Mouse (Mus musculus) hindbrain, embryonic 10.5 days (tissue): ENCODE measurements around the gene Col3a1. TPM values are rescaled to one million over a fixed set of nuclear protein-coding genes. Genes with fewer than 3 reads are reported as not detected.

Experiments used
- DNase-seq: peaks from one replicate; pipeline ENCODE4 v3.0.0-alpha.2; 2017; ENCODE audit warnings: low spot score
- H3K27ac ChIP-seq: fragments of 300-500 bp; sonication (generic); 2 replicates; pipeline ENCODE4 v1.5.1; 2016; ENCODE audit warnings: mild to moderate bottlenecking, moderate library complexity
- H3K27me3 ChIP-seq: fragments of 300-500 bp; sonication (generic); 2 replicates; pipeline ENCODE4 v1.6.1; 2016; ENCODE audit warnings: mild to moderate bottlenecking; ENCODE audit not compliant: poor library complexity, insufficient read depth, severe bottlenecking
- H3K36me3 ChIP-seq: fragments of 300-500 bp; sonication (generic); 2 replicates; pipeline ENCODE4 v1.6.1; 2016; ENCODE audit warnings: mild to moderate bottlenecking, moderate library complexity
- H3K4me1 ChIP-seq: fragments of 300-500 bp; sonication (generic); replicated peaks from 2 replicates; pipeline ENCODE4 v1.6.1; 2016; ENCODE audit warnings: mild to moderate bottlenecking
- H3K4me3 ChIP-seq: fragments of 300-500 bp; sonication (generic); 2 replicates; pipeline ENCODE4 v1.5.1; 2016; ENCODE audit warnings: mild to moderate bottlenecking, moderate library complexity
- H3K9me3 ChIP-seq: fragments of 300-500 bp; sonication (generic); 2 replicates; pipeline ENCODE4 v1.6.1; 2016; ENCODE audit warnings: mild to moderate bottlenecking, moderate library complexity
- WGBS: fragments of 180-500 bp; shearing (Covaris S2); methylation state at CpG from one replicate; pipeline ENCODE4 v1.1.7; 2016; 5-methylcytosine and 5-hydroxymethylcytosine counted together
- polyA plus RNA-seq: library from polyadenylated mRNA; unstranded; fragments of >200 nt; fragmentation: Nextera tagmentation; extraction: Ambion mirVana; gene quantifications from 2 replicates; pipeline ENCODE4 v1.2.1, GENCODE M21; 2016

Gene Col3a1
- 366 and 385 TPM in 2 replicates for polyA plus RNA-seq

DNA sequence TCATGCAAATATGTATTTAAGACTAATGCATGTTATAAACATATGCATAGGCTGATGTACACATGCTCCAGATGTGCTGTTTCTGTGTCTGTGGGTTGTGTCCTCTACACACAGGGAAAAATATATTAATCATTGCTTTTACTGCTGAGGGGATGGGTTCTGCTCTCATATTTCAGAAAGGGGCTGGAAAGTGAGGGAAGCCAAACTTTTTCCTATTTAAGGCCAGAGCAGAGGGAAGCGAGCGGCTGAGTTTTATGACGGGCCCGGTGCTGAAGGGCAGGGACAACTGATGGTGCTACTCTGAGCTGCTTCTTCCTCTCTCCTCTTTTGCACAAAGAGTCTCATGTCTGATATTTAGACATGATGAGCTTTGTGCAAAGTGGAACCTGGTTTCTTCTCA is at the start of gene Col3a1:
TSS of gene Col3a1 (plus strand) at position 151 of the 400 bp plus-strand sequence.
- H3K27ac ChIP-seq: peak within 1 kb of the TSS; percentile 67; the same call in 1 of the 2 replicates
- H3K9me3 ChIP-seq: no peaks in the 10 kb centered on the region
- no peaks in the 10 kb centered on the region for H3K36me3 ChIP-seq
- H3K27me3 ChIP-seq: no peaks in the 10 kb centered on the region
- H3K4me3 ChIP-seq: peak within 1 kb of the TSS; percentile 31
- 70% methylated on average over 4 of the region's 4 CpGs for whole genome bisulfite sequencing
- no peaks in the 10 kb centered on the region for H3K4me1 ChIP-seq
- DNase-seq: peak; percentile 36

DNA sequence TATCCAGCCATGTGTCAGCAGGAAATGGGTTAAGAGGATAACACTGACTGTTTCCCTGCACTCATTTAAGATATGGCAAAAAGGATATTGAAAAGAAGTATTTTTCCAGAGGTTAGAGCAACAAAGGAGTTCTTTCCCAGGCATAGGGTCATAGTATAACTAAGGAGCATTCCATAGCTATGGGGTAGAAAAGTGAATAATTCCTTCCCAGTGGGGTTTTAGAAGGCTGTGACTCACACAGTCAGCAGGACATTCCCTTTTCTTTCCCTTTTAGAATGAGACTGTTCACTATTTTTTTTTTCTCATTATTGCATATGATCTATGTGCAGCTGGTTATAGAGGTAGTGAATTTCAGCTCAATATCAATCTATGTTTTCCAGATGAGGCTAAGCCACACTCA is 41.9 kb upstream of the Col3a1 start:
- Histone ChIP-seq H3K36me3 (no peaks in the 10 kb centered on the region), H3K27me3 (no peaks in the 10 kb centered on the region), H3K4me3 (no peak overlapping the region), H3K4me1 (no peaks in the 10 kb centered on the region), H3K27ac (no peak overlapping the region), H3K9me3 (0 out of 2 replicates have a peak, but pooled peaks cover 2% of the 10 kb centered on the region)
- DNase-seq: no peak

DNA sequence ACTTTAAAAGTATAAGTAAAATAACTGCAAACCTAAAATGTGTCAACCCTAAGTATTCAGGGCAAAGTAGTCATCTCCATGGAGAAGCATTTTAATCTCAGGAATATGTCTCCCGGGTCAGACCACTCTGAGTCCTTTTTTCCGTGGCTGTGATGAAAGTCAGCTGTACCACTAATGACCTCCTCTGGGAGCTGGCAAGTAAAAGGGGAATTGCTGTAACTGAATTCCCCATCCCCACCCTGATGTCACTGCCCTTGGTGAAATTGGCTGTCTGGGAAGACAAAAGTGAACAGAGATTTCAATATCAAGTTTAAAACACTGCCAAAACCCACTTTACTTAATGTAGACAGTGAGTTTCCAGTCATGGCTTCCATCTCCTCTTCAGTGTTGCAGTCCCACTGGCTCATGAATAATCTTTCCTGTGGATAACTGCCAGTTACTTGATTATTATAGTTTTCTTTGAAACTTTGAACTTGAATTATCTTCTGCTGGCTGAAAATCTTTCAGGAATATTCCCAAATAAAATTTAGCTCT is 35.3 kb upstream of the Col3a1 start:
- 0 out of 2 replicates have a peak, but pooled peaks cover 2% of the 10 kb centered on the region for H3K9me3 ChIP-seq
- H3K4me3 ChIP-seq: no peak overlapping the region
- no peaks in the 10 kb centered on the region for H3K36me3 ChIP-seq
- 62% methylated on average over 2 of the region's 2 CpGs for WGBS
- no peak overlapping the region for H3K27ac ChIP-seq
- no peak for DNase-seq
- H3K4me1 ChIP-seq: no peaks in the 10 kb centered on the region
- no peaks in the 10 kb centered on the region for H3K27me3 ChIP-seq

DNA sequence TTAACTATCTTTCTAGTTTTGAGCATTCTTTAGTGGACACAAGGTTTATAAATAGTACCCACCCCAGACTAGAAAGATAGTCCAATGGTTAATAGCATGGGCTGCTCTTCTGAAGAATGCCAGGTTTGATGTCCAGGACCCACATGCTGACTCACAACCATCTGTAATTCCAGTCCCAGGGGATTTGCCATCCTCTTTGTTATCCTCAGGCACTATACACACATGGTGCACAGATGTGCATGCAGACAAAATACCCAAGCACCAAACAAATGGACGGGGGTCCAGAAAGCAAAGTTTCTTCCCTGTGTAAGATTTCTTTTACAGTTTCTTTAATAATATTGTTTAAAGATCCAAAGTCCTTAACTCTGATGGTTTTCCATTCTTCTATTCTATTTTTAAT is 23.4 kb upstream of the Col3a1 start:
- no peaks in the 10 kb centered on the region for H3K36me3 ChIP-seq
- no peak overlapping the region for H3K27ac ChIP-seq
- H3K4me3 ChIP-seq: no peak overlapping the region
- H3K9me3 ChIP-seq: no peaks in the 10 kb centered on the region
- no peaks in the 10 kb centered on the region for H3K27me3 ChIP-seq
- H3K4me1 ChIP-seq: no peaks in the 10 kb centered on the region
- WGBS: 73% methylated on average over 1 of the region's 1 CpGs
- DNase-seq: no peak

DNA sequence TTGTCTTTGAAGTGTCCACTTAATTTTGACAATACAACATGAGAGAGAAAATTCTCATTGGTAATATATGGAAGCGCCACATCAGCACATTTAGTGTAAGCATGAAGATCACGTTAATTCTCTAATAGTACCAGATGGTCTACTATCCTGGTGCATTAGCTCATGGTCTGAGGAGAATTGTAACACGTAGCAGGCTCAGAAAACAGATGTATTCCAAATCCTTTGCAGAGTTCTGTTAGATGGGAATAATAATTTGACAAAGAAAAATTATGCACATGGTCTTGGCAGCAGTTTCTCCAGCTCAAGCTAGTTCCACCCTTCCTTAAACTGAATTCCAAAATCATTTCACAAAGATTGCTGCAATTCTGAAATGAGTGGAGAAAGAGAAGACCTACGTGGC is 21.3 kb upstream of the Col3a1 start:
- no peak overlapping the region for H3K4me3 ChIP-seq
- WGBS: 77% methylated on average over 4 of the region's 4 CpGs

DNA sequence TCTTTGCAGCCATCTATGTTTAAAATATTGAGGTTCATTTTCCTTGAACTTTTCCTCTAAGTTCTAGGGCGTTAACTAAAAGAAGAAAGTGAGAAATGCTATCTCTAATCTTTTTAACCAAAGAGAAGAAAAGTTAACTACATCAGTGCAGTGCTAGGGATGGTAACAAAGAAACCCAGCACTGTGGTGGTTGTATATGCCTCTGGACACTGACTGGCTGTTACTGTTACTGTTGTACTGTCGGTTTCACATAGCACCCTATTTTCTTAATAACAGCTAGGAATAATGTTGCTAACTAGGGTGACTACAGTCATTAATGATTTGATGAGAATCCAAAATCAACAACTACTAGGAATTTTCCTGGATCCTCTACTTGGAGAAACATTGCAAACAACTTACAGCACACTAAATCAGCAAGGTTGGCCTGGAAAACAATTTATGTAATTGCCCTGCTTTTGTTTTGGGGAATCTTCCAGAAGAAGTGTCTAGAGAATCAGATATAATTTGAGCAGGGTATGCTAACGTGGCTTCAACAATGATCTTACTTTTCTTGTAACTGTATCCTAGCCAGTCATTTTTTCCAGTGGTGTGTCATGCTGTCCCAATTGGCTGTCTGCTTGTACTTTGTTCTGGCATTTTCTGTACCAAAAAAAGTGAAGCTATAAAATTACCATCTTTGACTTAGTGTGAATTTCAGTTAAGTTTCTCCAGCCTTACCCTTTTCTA is 11.8 kb upstream of the Col3a1 start:
- DNase-seq: no peak
- 81% methylated on average over 3 of the region's 3 CpGs for WGBS
- Histone ChIP-seq H3K9me3 (no peaks in the 10 kb centered on the region), H3K27me3 (no peaks in the 10 kb centered on the region), H3K4me3 (no peak overlapping the region), H3K36me3 (no peaks in the 10 kb centered on the region), H3K27ac (no peak overlapping the region), H3K4me1 (no peaks in the 10 kb centered on the region)

More for the DNA sequence above, 21.3 kb upstream of the Col3a1 start:
- H3K27me3 ChIP-seq: no peaks in the 10 kb centered on the region
- H3K4me1 ChIP-seq: no peaks in the 10 kb centered on the region
- H3K9me3 ChIP-seq: no peaks in the 10 kb centered on the region
- H3K36me3 ChIP-seq: no peaks in the 10 kb centered on the region
- no peak overlapping the region for H3K27ac ChIP-seq
- DNase-seq: no peak

DNA sequence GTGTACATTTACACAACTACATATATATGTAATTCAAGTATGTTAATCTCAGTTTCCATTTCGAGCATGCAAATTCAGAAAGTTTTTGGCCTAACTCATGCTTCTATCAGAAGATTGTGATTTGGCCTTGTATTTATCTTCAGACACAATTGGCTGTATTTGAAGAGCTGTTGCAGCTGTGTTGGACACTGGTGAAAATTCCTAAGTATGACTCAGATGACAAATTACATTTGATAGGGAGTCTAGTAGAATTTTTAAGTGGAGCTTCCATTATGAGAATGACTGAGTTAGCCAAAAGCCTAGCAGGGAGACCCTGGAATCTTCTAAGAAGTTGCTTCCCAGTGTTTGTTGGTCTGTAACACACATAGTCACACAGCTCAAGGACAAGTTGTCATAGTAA is 7.1 kb upstream of the Col3a1 start:
- WGBS: 87% methylated on average over 1 of the region's 1 CpGs
- Histone ChIP-seq H3K9me3 (no peaks in the 10 kb centered on the region), H3K4me3 (no peak overlapping the region), H3K27me3 (no peaks in the 10 kb centered on the region), H3K36me3 (no peaks in the 10 kb centered on the region), H3K4me1 (no peaks in the 10 kb centered on the region), H3K27ac (no peak overlapping the region)
- DNase-seq: no peak

DNA sequence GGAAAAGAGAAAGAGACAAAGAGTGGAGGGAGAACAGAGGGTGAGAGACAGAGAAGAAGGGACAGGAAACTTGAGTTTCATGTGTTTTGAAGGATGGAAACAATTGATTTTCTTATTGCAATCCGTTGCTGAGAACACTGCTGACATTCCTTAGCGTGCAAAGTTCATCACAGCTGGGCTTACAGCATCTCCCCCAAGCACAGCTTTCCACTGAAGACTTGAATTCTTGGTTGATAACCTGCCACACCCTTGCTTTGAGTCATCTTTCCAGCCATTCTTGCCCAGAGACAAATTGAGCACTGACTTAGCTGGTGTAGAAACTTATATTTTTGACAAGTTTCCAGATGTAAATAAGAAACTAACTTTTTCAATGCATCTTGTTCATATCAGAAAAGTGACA is 2.3 kb upstream of the Col3a1 start:
- Histone ChIP-seq H3K9me3 (no peaks in the 10 kb centered on the region), H3K27me3 (no peaks in the 10 kb centered on the region), H3K4me1 (no peaks in the 10 kb centered on the region), H3K4me3 (no peak overlapping the region), H3K27ac (no peak overlapping the region), H3K36me3 (no peaks in the 10 kb centered on the region)
- WGBS: 73% methylated on average over 2 of the region's 2 CpGs
- DNase-seq: no peak

DNA sequence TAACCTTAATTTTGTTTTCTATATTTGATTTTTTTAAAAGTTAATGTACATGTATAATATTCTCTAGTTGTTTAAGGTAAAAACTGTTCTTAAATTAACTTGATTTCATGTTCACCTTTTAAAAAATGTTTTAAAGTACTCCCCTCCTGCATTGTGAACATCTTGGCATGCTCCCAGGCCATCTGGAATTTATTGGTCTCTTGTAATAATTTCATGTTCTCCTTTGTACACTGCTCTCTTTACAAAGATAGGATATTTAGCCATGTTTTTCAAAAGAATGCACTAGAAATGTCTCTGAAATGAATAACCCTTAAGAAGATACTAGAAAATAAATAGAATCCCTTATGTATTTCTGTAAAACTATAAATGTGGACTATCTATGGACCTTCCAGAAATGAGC is 624 bp downstream of the Col3a1 start:
- Histone ChIP-seq H3K36me3 (no peaks in the 10 kb centered on the region), H3K9me3 (no peaks in the 10 kb centered on the region), H3K4me3 (peak overlapping the region; percentile 31), H3K27ac (peak overlapping the region; percentile 67; the same call in 1 of the 2 replicates), H3K4me1 (no peaks in the 10 kb centered on the region), H3K27me3 (no peaks in the 10 kb centered on the region)
- no peak for DNase-seq

DNA sequence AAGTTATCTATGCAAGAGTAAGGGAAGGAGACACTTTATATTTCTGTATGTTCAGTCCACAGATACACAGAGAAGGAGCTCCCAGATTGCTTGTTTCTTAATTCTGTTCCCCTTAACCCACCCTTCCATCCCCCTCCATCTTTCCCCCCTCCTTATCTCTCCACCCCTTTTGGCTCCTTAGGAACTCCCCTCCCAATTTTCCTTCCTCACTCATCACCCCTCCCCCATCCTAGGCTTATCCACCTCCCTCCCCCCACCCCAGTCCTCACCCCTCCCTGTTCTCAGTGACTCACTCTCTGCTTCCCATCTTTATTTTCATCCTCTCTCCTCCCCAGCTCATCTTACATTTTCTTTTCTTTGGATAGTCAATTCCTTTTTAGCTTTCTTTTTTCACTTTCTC is 1.5 kb downstream of the Col3a1 start:
- Histone ChIP-seq H3K27ac (no peak overlapping the region), H3K27me3 (no peaks in the 10 kb centered on the region), H3K9me3 (no peaks in the 10 kb centered on the region), H3K4me1 (no peaks in the 10 kb centered on the region), H3K36me3 (no peaks in the 10 kb centered on the region), H3K4me3 (peak overlapping the region; percentile 31)
- DNase-seq: peak; percentile 39

DNA sequence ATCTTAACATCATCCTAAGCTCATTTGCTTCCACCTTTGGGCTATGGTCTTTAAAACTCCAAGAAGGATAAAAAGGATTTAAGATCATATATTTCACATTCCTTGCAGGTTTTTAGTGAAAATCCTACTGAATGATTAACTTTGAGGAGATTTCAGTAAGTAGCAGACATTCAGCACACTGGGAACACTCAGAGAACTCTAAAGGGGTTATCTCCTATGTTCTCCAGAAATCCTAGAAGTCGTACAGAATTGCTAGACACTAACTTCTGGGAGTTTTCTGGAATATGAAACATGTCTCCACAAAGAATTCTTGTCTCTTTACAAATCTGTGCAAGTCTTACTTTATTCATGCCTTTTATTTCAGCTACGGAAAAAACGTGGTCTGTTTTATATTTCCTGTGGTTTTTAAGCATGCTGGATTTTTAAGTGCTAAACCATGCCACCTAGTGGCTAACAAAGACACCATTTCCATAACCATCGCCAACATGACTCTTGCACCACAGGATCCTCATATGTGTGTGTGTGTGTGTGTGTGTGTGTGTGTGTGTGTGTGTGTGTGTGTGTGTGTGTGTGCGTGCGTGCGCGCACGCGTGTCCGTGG is 2.5 kb downstream of the Col3a1 start:
- H3K4me3 ChIP-seq: peak overlapping the region; percentile 28; the same call in 1 of the 2 replicates
- H3K27ac ChIP-seq: 0 out of 2 replicates have a peak overlapping the region, but pooled peaks have one; percentile 45
- peak; percentile 15 for DNase-seq
- H3K36me3 ChIP-seq: no peaks in the 10 kb centered on the region
- WGBS: 18% methylated on average over 11 of the region's 11 CpGs
- no peaks in the 10 kb centered on the region for H3K9me3 ChIP-seq
- H3K27me3 ChIP-seq: no peaks in the 10 kb centered on the region
- no peaks in the 10 kb centered on the region for H3K4me1 ChIP-seq

DNA sequence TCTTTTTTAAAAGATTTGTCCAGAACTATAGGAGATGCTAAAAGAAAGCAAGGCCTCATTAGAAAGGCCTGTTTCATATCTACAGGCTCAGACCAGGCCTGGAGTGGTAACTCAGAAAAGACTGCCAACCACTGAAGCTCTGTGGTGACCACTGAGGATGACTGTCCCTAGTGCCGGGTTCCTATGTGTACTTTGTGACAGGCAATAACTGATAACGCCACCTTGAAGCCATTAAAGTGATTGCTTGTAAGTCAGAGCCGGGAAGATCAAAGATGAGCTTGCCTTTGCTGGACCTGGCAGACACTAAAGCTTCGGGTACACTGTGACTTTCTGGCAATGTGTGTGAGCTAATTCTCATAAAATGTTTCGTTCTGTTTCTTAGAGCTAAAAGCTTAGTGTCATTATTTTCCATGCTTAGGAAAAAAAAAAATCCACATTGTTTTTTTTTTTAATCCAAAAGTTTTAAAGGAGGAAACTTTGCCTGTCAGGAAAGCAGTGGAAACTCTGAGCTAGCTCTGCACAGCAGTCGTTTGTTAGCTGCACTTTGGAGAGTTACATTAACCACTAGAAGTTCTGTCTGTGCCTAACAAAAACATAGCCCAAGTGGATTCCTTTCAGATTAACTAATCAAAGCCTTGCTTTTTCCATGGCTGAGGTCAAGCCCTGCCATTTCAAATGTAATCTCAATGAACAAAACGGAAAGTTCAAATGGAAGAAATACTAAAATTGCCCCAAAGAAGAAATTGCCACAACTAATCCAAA is 4.6 kb downstream of the Col3a1 start:
- no peaks in the 10 kb centered on the region for H3K36me3 ChIP-seq
- H3K9me3 ChIP-seq: no peaks in the 10 kb centered on the region
- H3K27ac ChIP-seq: no peak overlapping the region
- no peaks in the 10 kb centered on the region for H3K27me3 ChIP-seq
- WGBS: 56% methylated on average over 7 of the region's 7 CpGs
- H3K4me1 ChIP-seq: no peaks in the 10 kb centered on the region
- no peak for DNase-seq
- H3K4me3 ChIP-seq: no peak overlapping the region

DNA sequence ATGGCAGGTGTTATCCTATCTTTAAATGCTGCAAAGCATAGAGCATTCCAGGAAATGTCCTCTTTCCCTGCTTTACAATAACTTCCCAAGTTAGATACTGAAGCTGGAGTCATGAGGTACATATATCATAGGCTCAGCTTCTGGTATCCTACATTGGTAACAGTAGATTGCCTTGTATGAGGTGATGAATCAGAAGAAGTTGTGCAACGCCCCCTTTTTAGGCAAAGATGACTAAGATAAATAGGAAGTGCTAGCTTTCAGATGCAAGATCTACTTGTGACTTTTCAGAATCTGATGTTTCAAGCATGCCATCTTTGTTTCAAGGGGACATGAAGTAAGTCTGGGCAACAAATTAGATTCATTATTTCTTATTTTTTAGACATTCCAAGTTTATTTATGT is 6.9 kb downstream of the Col3a1 start:
- 79% methylated on average over 1 of the region's 1 CpGs for WGBS
- Histone ChIP-seq H3K27me3 (no peaks in the 10 kb centered on the region), H3K4me3 (no peak overlapping the region), H3K36me3 (no peaks in the 10 kb centered on the region), H3K27ac (no peak overlapping the region), H3K4me1 (no peaks in the 10 kb centered on the region), H3K9me3 (no peaks in the 10 kb centered on the region)
- DNase-seq: no peak
